Mouse (Mus musculus) liver (tissue): ENCODE data around the gene Kcnh1.

Experiments used
- DNase-seq: peaks from one replicate; pipeline ENCODE4 v3.0.0-alpha.2; 2020; ENCODE audit warnings: mixed read lengths

Kcnh1 gene

DNA sequence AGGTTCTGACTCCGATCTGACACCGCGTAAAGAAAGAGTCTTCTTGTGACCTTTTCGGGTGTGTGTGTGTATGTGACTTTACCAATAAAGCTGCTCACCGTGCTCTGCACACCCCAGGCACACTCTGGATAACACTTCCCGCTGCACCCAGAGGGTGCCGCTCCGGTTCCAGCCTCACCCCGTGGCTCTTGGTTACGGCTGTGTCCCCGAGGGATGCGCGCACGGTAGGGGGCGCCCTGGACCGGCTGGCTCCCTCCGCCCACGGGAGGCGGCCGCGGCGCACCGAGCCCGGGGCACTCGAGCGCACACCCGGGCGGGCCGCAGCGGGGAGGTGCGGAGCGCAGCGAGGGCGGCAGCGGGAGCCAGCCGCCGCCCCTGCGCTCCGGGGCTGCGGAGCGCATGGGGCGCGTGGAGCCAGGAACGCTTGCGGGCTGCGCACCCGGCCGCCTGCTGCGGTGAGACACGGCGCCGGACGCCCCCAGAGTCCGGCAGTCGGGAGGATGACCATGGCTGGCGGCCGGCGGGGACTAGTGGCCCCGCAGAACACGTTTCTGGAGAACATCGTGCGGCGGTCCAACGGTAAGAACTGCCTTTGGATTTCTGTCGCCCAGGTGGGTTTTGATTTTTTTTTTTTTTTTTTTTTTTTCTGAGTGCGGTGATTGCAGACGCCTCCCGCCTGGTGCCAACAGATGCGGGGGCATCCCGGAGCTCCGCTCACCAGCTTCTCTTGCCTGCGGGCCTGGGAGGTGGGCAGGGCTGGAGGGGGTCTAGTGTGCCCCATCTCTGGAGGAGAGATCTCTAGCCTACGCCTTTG, at the start of gene Kcnh1:
TSS of gene Kcnh1 (plus strand) at position 267 of the 814 bp plus-strand sequence.
- DNase-seq, result peak; percentile 80

DNA sequence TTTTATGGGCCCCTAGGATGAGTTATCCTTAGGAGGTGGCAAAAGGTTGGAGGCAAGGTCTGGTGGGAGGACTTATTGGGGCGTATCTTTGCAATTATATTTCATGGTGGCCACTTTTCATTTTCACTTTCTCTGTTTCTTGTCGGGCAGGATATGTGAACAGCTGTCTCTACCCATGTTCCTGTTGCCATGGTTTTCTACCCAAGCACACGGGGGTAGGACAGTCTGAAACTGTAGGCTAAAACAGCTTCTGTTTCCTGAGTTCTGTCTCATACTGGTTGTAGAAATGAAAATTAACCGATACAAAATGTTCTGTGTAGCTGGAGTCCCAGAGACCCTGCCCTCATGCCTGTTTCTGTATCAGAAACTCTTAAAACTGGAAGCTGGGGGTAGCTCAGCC, 39.4 kb upstream of the Kcnh1 start:
- DNase-seq, result no peak

DNA sequence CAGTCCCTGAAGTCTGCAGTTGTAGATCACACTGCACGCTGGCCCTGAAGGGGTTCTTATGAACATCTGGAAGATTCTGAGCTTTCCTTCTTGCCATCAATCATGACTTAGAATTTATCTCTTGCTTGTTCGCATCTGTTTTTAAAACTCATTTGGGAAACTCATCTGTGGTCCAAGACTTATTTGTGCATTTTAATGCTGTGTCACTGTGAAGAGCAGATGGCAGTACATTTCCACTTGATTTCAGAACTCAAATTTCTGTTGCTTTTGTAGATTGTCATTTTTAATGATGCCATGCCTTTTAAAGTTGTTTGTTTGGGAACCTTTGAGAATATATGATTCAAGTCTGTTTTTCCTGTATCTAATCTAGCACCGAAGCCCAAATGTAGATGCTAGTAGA, 19.1 kb upstream of the Kcnh1 start:
- no peak for DNase-seq

DNA sequence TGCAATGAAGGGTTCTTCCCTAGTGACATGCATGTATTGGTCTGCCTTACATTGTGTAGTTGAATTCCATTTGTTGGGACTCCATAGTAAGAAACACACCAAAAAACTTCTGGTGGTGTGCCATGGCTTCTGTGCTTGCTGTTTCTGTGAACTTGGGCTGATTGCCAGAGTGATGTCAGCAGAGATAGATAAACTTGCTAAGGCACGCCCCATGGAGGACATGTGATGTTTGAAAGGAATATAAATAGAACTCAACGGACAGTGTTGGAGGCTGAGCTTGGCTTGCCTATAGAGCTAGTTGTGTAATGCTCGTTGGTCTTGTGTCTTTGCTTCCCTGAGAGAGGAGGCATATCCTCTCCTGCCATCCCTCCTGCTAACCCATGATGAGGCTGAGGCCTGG, 10.7 kb upstream of the Kcnh1 start:
- DNase-seq, result no peak

DNA sequence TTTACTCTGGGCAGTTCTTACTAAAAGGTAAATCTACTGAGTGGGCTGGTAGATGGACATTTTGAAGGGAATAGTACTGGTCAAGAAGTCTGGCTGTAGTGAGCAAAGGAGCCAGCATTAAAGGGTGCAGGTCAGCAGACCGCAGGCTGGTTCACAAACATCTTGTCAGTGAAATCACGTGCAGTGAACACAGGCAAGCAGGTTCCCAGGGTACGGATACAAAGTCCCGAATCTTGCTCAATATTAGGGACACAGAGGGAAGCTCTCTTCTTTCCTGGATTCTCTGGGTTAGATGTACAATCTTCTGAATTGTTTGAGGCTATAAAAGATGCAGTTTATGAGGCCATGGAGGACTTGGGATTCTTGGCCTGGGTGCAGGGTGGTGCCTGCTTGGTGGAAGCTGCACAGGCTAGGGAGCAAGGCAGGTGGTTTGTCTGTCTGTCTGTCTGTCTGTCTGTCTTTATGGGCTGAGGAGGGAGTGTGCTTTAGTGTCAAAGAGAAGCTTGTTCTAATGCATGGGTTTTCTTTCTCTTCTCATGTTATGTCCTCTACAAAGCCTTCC, 8.8 kb upstream of the Kcnh1 start:
- DNase-seq, result no peak

DNA sequence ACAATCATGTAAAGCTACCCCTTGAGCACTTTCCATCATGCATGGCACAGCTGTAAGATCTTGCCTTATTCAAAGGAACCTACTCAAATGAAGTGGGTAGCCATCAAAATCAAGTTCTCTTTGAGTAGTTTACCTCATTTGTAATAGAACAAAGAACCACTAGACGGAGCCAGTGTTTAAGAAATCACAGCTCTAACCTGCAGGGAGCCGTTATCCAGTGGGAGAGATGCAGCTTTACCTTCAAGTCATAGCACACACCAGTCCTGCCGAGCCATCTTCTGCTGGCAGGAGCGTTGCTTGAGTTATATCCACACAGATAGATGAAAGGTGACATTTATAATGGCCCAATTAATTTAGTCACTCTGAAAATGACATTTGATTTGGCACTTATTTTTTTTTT, 1.5 kb upstream of the Kcnh1 start:
- no peak for DNase-seq

DNA sequence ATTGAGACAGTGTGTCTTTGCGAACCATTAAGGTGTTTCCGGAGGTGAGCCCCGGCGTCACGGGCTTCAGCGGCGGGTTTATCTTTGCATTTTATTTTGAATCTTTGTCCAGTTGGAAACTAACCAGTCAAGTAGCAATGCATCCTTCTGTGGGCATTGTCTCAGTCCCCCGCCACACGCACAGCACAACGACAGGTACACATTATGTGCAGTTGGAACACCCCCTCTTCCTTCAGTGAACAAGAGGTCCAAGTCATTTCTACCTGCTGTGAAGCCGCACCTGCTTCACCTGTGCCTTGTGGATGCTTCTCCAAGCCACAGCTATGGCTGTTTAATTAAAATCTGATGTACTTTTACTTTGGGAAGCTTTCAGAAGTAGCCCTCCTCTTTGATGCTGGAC, 803 bp upstream of the Kcnh1 start:
- DNase-seq, result no peak

DNA sequence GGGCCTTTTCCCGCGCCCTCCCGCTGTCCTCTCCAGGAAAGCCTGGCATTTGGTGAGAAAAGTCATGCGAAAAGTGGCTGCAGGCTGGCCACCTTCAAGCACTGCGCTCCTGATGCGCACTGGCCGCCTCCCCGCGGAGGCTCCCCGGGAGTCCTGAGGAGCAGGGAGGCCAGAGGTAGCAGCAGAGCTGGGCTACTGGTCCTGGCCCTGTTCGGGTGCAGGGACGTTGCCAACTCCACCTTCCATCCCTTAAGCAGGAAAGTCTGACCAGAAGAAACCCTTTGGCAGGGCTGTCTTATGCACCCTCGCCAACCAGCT, 707 bp downstream of the Kcnh1 start:
- no peak for DNase-seq

DNA sequence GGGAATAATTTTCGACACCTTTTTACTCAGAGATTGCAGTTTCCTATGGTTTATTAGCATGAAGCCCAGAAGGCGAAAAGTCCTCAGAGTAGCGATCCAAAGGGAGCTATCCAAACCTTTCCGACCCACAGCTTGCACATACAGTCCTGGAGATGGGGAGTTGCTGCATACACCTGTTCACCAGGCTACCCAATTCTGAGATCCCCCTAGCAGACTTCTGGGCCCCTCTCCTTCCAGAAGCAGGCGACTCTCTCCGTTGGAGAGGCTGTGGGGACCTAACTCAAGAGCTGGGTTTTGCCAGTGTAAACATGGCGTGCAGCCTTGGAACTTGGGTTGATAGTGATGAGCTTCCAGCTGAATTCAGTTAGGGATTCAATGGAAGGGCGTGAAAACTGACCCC, 1.3 kb downstream of the Kcnh1 start:
- no peak for DNase-seq

DNA sequence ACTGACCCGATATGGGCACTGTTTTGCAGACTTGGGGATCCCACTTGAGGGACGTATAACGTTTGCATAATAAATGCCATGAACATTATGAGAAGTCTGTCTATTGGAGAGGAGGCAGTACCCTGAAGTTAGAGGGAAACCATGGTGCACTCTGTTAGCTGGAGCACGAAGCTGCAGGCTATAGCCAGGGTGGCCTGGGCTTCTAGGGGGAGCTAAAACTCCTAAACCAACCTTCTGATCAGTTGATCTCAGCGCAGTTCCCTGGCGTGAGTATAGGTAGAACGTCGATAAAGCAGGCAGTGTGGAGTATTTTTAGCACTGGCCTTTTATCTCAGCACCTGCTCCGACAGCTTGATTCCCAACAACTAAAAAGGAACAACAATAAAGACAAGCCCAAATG, 2.1 kb downstream of the Kcnh1 start:
- DNase-seq, result no peak

DNA sequence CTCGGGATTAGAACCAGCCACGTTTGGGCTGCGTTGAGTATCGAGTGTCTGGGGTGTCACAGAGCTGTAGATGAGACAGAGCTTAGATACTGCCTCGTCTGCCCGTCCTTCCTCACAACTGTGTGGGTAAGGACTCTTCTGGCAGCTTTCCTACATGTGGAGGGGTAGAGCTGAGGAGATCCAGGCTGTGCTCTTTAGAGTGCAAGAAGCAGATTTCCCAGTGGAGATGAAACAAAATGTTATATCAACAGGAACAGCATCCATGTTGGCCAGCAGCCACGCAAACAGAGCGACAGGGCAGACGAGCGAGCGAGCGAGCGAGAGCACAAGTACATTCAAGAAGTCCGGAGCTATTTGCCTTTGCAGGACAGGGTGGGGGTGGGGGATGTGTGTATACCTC, 3.1 kb downstream of the Kcnh1 start:
- DNase-seq, result no peak

DNA sequence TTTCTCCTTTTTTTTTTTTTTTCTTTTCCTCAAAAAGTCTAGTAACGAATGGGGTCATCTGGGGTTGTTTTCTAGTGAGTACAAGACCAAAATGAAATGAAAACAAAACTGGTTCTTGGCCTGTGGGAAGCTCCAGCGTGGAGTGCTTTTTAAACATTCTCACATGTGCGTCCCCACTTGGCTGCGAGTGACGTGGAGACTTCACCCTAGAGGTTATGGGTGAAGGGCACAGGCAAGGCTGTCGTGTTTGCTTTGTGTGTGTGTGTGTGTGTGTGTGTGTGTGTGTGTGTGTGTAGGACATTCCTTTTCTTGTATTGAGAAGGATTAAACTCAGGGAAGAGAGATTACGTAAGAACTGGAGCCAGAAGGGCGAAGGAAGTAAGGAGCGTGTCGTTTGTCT, 6.9 kb downstream of the Kcnh1 start:
- no peak for DNase-seq

DNA sequence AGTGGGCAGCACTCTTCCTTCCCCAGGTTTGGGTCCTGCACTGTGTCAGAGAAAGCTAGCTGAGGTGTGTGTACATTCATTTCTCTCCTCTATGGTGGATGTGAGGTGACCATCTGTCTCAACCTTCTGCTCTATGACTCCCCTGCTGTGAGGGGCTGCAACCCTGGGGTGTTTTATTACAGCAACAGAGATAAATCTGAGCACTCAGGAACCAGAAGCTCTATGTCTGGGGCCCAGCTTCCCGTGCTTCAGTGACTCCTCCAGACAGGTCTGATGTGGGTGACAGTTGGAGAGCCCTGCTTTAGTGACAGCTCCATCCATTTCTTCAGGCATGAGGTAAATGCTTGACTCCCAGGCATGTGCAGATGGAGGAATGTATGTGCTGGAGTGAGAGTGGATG, 12.4 kb downstream of the Kcnh1 start:
- no peak for DNase-seq

DNA sequence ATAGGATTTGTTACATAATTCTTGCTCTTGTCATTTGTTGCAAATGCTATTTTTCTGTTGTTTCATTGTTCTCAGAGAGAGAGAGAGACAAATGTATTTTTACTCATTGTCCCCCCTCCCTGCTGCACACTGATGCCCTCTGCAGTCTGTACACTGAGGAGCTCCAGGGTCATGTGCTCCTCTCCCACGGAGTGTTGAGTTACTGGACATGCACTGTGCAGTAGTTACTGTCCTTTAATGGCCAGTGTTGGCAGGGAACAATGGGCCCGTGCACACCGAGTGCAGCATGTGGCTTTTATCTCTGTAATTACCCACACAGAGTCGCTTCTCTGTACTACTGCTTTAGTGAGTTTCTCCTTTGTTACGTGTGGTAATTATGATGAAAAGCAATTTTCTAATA, 17.4 kb downstream of the Kcnh1 start:
- no peak for DNase-seq

DNA sequence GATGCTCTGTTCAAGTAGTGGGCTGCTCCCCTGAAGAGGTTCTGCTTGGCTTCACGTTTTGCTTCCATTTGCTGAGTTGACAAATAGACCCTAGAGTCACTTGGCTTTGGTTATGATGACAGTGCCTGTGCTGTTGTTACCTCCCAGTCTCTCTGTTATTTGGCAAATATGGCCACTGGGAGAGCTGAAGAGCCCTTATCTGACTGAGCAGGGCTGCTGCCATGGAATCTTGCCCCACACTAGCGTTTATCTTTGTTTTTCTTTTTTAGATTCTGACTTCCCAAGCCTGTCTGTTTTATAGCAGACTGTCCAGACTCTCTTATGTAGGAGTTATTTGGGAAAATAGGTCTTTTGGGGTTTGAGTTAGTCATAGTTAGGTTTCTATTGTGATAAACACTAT, 21.9 kb downstream of the Kcnh1 start:
- no peak for DNase-seq

DNA sequence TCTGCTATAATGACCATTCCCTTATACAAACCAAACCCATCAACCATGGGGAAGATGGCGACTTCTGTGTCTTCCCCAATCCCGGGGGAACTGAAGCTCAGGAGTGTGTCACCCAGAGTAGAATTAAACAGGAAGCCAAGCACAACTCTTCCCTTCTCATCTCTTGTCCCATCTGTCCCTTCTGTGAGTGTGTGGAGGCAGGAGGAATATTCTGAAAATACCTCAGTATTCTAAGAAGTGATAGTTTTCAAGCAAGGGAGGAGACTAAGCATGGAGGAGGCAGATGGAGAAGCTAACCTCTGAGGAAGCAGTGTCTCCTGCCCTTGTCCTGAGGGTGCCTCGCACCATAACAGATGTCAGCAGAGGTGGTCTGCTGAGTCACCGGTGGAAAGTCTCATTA, 24.1 kb downstream of the Kcnh1 start:
- DNase-seq, result no peak

DNA sequence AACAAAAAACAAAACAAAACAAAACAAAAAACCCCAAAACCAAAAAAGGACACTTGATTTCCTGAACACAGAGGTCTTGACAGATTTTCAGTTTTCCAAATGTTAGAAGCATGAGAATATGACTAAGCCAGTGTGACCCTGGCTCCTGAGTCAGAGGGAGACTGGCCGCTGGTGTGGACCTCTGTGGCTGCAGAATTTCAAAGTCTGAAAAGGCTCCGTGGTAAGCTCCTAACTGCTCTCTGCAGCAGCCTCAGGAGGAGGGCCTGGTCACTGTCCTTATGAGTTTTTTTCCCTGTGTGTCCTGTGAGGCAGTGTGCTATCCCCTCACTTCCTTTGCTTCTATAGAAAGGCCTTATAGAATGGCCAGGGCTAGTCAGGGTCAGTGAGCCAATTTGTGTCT, 29.6 kb downstream of the Kcnh1 start:
- no peak for DNase-seq

DNA sequence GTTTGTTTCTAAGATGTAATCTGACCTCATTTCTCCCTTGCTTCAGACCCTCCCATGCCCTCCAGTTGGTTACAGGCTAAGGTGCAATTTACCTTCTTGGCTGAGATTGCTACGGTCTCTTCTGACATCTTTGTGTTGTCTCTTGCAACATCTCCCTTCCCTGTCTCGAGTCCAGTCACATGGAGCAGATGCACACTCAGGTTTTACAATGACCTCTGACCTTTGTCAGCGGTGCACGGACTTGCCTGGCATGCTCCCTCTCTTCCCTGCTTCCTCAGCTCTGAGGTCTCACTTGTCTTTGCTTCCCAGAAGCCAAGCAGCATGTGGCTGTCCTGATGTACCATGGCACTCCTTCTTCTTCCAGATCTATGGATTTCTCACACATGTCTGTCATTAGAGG, 33.6 kb downstream of the Kcnh1 start:
- DNase-seq, result no peak

DNA sequence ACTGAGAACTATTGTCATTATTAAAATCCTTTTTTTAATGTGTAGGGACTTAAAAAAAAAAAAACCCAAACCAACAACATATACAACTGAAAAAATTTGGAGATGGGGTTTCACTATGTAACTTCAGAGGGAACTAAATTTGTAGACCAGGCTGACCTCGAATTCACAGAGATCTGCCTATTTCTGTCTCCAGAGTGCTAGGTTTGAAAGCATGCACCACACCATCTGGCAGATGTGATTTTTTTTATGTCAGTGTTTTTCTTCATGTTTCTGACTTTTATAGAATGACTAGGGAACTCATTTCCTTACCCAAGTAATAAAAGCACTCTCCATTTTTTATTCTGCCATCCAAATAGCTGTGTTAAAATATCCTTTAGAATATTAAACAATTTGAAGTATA, 42.1 kb downstream of the Kcnh1 start:
- DNase-seq, result no peak

DNA sequence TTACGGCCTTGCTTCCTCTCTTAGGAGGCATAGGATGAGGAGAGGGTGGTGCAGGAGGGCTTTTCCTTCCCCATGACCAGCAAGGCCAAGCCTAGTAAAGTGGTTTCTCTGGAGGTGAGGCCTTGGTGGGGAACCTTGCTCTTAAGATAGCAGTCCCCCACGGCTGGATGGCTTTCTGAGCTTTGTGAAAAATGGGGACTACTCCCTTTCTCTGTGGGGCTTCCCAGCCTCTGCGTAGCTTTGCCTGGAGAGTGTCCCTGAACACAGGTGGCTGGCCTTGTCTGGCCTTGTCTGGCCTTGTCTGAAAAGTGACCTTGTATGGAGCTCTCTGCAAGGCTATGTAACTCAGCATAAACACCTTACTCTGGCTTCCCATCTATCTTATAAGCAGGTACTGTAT, 56.3 kb downstream of the Kcnh1 start:
- no peak for DNase-seq

DNA sequence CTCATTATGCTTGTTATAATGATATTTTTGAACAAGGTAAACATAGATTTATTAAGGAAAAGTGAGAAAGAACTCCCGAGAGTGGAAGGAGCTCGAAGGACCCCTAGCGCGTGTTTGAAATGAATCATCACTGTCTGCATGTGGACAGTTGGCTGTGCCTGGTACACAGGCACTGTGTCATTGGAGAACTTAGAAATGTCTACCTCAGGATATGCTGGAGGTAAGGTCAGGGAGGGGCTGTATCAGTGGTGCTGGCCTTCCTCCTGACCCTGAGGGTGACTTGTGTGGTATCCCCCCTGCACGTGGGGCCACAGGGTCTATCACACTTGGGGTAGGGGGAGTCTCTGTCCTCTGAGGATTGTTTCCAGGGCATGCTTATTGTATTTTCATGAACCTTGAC, 68.6 kb downstream of the Kcnh1 start:
- DNase-seq, result no peak

DNA sequence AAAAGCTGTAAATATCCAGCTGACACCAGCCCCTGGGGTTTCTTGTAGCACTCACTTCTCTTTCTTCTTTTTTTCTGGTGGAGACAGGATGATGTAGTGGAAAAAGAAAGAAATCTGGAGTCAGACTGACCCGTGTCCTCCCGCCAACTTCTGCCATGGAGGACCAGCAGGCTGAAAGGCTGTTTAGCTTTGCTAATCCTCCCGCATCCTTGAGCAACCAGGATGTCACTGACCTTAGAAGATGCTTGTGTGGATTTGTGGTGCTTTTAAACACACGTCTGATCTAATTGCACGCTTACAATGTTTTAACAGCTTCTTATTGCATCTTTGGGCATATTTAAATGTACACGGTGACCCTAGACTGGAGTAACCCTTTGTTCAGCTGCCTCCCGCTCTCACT, 69.0 kb downstream of the Kcnh1 start:
- DNase-seq, result no peak

DNA sequence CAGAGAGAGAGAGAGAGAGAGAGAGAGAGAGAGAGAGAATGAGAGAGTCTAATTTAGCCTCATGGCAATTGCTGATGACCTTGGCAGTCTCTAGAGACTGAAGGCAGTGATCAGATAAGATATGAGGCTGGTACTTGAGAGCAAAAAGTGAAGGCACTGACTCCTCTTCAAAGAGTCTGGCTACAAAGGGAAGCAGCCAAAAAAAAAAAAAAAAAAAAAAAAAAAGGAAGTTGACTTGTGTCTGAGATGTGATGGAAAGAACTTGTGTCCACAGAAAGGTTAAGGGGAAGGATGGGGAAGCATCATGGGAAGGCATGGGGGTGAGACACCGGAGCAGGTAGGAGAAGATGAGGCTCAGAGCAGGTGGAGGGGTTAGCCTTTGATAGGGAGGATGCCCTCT, 75.1 kb downstream of the Kcnh1 start:
- no peak for DNase-seq

DNA sequence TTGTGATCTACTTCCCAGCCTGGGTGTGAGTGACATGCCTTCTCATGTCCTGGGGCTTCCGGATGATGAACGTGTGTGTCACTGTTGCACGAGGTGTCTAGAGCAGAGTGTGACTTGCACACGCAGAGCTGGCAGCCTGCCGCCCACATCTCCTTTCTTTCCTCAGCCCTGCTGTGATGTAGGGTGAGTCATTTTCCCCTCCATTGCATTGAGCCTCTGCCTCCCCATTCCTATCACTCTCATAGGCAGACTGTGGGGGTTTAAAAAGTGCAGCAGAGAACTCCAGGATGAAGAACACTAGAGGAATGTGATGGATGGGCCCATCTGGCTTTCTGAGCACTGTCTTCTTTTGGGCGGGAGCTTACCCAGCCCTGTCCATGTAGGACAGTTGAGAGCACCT, 76.4 kb downstream of the Kcnh1 start:
- no peak for DNase-seq

DNA sequence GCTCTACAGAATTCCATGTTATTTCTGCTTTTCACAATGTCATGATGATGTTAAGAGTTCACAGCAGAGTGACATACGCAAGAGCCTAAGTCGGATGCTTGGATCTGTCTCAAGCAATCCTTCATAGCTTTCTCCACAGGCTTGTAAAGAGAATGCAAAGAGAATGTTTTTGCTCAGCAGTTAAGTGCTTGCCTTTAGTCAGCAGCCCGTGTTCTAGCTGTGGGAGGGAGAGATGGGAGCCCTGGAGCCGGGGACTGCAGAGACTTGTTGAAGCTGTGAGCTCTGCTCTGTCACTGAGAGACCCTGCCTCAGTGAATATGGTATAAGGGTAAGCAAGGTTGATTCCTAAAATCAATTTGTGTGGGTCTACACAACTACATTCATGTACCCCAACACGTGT, 78.3 kb downstream of the Kcnh1 start:
- no peak for DNase-seq
